Mouse (Mus musculus) frontal cortex, postnatal 25 days (tissue): ENCODE results near the gene Hoxb5.

Experiments
- DNase-seq, 2 experiments: peaks; one replicate each; pipeline ENCODE4 v3.0.0; 2022; ENCODE audit warnings: low spot score in 2 of 2

Gene Hoxb5

DNA sequence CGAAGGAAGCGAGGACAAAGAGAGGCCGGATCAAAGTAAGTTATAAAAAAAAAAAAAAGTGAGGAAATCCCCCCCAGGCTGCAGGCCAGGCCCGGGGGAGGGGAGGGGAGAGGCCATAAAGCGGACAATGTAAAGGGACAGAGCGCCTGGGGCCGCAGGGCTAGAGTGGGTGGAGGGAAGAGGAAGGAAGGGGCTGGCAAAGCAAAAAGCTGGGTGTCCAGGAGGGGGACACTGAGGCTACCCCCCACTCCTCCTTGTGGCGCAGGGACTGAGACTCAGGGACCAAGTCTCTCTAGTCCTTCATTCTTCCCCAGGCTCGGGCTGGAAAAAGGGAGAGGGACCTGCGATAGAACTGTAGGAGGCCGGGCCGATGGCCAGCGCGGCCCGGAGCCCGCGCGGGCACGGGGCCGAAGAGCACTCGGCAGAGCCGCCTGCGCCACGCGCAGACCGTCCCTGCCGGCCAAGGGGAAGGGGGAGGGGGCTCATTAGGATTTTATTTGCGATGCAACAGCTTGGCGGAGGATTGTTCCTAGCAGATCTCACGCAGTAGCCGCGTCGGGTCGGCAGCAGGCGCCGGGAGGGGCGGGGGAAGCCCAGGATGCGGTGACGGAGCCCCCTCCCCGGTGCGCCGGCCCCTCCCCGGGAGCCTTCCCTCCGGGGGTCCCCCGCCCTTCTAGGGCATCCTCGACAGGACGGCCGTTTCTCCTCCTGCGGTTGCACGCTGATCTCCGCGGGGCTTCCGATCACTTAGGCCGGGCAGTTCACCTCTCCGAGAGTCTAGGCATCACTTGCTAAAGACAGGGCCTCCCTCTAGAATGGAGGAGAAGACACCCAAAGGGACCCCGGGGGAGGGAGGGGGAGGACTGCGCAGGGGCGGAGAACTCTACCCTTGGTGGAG is 30.9 kb upstream of the Hoxb5 start:
- DNase-seq, result no peak

DNA sequence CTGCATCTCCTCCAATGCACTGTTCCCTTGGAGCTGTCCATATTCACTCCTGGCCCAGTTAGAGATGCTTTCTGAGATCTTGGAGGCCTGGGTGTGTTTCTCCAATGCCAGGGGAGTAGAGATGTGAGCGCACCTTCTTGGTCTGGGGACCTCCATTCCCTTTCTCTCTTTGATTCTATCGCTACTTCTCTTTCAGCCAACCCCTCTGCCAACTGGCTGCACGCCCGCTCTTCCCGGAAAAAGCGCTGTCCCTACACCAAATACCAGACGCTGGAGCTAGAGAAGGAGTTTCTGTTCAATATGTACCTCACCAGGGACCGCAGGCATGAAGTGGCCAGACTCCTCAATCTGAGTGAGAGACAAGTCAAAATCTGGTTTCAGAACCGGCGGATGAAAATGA is 28.7 kb upstream of the Hoxb5 start:
- DNase-seq, result no peak

DNA sequence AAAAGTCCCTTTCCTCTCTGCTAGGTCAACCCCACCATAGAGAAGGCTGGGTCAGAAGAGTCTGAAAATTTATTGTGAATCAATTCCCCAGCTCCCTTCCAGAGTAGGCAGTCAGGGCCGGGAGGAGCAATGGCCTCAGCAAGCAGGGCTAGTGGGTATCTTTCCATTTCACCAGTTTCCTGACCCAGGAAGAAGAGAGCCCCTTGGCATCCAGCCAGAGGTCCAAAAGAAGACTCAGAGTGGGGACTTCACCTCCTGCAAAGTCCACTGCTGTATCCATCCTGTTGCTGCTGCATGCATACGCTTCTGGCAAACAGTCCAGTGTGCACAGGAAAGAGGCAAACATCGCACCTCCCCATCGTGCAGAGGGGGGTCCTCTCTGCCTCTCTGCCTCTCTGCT is 27.2 kb upstream of the Hoxb5 start:
- no peak for DNase-seq

DNA sequence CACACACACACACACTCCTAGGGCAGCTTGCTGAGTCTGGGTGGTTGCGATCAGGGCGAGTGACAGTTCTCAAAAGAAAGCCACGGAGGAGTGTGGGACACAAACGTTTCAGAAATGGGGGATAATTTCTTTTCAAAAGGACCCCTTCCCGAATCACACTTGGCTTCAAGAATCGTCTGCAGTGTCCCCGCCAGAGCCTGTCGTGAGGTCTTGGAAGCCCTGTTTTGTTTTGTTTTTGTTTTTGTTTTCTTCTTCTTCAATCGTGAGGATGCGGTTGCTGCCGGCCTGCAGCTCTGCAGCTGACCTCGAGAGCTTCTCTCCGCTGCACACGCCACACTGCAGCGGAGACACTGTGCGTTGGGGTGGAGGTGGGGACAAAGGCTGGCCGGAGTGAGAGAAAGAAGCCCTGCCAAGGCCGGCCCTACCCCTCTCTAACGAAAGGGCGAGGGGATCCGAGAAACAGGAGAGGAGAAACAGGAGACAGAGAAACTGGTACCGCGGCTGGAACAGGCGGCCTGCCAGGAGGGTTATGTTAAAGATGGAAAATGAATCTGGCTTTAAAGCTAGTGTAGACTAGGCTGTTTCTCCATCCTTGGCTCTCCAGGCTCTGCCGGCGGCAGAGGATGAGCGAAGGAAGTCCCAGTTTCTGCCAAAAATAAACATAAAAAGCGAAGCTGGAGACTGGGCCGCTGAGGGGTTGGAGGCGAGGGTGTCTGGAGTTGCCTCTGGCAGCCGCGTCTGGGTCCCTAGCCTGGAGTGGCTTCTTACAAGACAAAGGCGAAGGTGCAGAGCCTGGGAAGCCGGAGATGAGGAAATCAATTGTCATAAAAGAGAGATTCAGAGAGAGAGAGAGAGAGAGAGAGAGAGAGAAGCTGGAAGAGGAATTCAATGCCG is 25.7 kb upstream of the Hoxb5 start:
- no peak for DNase-seq

DNA sequence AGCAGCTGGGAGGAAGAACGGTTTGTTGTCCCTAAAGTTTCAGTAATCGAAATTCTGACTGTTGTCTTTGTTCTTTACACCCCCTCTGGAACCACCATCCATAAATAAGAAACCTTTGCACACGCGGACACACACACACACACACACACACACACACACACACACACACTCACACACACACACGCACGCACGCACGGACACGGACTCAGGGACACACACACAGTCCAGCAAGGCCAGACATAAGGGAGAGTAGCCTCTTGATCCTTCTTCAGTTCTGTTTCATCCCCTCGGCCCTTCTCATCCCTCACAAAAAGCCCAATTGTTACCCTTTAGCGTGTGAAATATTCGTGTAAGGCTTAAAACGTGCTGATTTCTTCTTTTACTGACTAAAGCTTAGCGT is 24.8 kb upstream of the Hoxb5 start:
- DNase-seq, result no peak

DNA sequence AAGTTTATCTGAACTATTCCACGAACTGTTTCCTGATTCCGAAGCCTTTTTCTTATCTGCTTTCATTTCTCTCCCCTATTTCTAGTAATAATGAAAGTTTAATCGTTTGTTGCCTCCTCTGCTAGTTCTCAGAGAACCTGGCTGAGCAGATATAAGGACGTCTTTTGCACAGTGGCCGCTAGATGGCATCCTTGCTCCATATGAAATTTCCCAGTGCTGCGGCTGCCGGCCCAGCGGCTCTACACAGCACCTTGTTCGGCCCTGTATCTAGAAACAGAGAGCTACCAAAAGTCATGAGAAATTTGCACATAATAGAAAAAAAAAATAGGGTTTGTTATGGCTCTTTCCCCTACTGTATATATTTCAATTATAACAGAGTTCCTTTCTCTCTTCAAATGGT is 24.4 kb upstream of the Hoxb5 start:
- peak; percentile 71 to 79 for DNase-seq

DNA sequence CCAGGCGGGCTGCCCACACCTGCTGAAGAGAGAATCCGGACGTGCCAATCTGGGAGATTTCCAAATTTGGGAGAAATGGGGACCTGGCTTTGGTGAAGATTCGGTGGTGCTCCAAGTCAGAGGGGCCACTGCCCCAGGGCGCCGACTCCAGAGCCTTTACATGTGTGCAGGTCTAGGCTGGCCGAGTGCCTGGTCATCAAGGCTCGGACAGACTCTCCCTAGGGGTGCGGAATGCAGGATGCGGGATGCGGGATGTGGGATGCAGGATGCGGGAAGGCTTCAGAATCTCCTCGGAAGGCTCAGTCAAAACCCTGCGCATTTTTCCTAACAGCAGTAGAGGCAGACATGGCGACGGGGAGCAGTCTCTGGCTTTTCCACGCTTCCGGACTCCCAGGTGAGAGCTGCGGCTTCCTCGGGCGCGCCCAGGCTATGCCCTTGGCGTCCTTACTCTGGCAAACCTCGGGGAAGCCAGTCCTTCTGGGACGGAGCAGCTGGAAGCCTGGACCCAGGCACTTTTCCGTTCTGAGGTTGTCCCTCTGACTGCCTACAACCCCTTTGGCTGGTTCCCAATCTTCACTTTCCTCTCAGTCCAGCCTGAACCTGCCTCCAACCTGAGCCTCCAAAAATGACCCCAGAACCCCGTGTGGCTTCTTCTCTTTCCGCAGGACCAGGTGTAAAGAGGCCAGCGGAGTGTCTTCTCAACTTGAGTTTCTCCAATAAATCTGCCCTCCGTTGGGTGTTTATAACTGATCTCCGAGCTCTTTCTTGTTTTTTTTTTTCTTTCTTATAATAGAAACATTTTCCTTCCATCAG is 23.5 kb upstream of the Hoxb5 start:
- DNase-seq, result no peak

DNA sequence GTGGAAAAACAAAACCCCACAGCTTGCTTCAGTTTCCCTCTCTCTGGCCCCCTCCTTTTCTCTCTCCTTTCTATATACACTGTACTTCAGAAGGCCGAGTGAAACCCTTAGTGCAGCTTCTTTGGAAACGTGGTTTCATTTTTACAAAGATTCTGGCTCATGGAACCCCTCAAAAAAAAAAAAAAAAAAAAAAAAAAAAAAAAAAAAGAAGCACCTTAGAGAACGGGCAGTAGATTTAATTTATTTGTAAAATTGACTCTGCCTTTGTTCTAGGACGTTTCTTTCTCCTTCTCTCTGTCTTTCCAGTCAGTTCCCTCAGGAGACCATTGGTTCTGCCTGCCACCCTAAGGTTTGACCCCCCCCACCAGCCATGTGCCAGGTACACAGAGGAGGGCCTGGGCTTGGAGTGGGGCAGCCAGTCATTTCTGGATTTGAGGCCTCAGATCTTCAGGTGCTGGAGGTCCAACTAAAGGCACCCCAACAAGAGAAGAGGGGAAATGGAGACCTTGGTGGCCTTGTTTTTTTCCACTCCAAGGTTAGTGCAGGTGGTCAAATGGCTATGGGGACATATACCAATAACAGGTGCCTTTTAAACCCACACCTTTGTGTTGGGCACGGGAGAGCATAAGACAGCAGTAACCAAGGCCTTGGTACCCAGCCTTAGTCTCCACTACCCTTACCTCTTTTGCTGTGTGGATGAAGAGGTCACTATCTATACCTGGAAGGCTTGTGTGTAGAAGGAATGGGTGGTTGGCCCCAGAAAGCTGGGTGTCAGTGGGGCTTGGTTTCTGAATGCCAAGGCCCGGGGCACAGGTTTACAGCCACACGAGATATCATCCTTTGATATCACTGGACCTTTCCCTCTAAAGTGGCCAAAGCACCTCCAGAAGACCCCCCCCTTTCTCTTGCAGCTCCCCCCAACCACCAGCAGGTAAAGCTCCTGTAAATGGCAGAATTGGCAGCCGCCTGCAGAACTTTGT is 22.4 kb upstream of the Hoxb5 start:
- no peak for DNase-seq

DNA sequence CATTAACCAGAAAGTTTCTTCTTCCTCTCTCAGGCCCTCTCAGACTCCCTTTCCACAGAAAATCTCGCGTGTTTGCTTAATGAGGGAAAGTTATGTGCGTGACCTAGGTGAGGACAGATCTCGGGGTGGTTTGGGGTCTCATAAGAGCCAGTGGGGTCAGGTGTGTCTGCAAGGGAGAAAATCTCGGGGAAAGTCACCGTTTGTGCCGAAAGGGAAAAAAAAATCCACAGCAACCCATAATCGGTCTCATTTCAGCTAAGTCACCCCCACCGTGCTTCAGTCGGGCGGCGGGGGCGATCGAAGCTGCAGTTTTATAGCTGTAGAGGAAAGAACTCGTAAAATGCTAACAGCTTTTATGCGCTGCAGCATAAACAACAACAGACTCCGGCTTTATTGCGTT is 21.7 kb upstream of the Hoxb5 start:
- DNase-seq, result no peak

DNA sequence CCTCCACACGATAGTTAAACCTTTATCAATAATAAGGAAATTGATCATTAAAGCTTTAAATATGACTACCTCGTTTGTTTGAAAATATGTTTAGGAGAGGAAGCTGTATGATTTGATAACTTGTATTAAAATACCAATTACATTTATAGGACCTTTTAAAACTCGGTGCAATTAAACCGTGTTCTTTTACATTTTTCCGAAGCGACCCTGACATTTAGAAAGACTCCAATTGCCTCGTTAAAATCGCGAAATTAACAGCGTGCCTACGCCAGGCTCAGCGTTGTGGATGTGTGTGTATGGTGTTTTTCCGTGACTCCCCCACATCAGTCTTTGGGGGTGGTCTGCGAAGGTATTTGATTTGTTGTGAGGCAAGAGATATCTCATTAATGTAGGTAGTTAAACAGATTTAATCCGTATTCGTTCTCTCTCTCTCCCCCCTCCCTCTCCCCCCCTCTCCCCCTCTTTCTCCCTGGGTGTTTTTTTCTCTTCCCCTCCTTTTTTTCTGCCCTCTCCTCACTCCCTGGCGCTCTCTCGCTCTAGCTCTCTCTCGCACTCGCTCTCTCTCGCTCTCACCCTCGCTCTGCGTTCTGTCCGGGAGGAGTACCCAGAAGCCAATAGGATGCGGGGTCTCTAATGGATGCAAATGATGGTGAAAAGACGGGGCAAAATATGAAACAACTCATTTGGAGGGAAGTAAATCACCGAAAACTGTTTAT is 21.1 kb upstream of the Hoxb5 start, which contains the start of gene Hoxb8:
Gene Hoxb8, plus strand, starts transcription at position 51 of the 716 bp plus-strand sequence.
- DNase-seq, result no peak

DNA sequence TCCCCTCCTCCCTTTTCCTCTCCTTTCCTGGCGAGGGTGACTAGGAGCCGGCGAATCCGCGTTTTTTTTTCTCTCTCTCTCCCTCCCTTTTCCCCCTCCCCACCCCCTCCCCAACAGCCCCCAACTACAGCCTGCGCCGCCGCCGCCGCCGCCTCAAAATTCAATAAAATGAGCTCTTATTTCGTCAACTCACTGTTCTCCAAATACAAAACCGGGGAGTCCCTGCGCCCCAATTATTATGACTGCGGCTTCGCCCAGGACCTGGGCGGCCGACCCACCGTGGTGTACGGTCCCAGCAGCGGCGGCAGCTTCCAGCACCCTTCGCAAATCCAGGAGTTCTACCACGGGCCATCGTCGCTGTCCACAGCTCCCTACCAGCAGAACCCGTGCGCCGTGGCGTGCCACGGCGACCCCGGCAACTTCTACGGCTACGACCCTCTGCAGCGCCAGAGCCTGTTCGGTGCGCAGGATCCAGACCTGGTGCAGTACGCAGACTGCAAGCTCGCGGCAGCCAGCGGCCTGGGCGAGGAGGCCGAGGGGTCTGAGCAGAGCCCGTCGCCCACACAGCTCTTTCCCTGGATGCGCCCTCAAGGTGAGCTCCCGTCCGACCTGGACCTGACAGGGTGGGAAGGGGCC is 20.2 kb upstream of the Hoxb5 start:
- DNase-seq, result no peak

DNA sequence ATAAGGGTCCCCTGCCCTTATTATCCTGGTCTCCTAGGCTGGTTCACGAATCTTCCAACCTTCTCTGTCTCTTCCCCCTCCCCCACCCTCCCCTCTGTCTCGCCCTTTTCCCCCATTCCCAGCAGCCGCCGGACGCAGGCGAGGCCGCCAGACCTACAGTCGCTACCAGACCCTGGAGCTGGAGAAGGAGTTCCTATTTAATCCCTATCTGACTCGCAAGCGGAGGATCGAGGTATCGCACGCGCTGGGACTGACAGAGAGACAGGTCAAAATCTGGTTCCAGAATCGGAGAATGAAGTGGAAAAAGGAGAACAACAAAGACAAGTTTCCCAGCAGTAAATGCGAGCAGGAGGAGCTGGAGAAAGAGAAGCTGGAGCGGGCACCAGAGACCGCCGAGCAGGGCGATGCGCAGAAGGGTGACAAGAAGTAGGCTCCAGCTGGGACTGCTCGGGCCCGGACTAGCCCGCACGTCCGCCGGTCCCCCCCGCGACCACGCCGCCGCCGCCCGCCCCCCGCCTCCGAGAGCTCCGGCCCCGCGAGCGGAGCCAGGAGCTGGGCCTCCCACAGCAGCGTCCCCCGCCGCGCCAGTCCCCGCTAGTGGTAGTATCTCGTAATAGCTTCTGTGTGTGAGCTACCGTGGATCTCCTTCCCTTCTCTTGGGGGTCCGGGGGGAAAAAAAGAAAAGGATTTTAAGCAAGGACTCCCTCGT is 18.9 kb upstream of the Hoxb5 start:
- DNase-seq, result no peak

DNA sequence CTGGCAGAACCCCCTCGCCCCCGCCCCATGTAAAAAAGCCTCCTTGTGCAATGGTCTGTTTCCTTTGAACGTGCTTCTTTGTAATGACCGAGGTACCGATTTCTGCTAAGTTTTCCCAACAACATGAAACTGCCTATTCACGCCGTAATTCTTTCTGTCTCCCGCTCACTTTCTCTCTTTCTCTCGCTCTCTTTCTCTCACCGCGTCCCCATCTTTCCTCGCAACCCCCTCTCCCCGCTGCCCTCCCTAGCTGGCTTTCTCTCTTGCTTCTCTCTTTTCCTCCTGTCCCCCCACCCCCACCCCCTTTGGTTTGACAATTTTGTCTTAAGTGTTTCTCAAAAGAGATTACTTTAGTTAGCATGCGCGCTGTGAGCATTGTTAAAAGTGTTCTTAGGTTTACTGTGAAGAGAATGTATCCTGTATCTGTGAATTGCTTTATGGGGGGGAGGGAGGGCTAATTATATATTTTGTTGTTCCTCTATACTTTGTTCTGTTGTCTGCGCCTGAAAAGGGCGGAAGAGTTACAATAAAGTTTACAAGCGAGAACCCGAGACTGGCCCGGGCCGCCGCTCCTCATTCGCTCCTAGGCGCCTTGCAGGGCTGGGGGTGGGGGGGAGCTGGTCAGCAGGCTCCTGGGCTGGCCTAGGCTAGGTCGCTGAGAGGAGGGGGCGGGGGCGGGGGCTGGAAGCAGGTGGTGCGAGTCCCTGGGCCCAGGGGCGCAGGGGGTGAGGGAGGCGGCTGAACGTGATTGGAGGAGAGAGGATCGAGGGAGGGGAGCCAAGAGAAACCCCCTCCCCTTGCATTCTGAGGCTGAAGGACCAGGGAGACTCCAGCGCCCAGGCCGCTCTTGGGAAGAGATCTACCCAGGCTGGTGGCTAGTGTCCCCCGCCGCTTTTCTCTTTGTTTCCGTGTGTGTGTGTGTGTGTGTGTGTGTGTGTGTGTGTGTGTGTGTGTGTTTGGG is 18.1 kb upstream of the Hoxb5 start:
- no peak for DNase-seq

DNA sequence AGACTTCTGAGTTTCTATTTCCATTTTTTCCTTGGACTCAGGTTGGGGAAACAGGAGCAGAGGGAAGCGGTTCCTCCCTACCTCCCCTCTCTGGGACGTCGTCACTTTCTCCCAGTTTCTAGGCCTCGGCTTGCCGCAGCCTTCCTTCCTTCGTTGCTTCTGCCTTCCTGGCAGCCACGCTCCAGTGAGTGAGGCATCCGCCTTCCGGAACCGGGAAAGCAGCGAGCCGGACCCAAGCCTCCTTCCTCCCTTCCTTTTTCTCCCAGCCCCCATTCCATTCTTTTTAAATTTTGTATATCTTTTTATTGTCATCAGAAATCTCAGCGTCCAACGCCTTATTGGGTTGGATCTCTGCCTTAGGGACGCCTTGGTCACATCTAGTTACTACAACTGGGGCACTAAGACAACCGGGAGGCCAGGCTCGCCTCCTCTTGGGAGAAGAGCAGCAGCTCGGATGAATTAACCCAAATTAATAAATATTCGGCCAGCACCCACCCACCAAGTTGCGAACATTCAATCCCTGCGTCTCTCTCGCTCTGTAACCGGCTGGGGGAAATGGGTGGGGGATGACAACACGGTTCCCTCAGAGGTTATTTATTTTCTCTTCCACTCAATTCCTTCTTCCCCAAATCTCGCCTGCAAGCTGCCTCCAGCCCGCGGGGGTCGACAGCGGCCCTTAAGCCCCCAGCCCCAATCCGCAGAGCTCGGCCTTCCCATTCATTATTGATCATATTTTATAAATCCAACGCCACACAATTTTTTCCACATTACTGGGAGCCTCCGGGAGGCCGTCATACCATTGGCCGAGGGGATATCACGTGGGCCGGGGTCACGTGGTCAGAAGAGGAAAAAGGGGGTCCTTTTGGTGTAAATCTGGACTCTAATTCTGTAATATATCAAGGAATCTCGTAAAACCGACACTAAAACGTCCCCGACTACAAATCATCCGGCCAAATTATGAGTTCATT is 17.1 kb upstream of the Hoxb5 start, which contains the start of gene Hoxb7:
Gene Hoxb7, plus strand, starts transcription at position 853 of the 968 bp plus-strand sequence.
- DNase-seq, result no peak

DNA sequence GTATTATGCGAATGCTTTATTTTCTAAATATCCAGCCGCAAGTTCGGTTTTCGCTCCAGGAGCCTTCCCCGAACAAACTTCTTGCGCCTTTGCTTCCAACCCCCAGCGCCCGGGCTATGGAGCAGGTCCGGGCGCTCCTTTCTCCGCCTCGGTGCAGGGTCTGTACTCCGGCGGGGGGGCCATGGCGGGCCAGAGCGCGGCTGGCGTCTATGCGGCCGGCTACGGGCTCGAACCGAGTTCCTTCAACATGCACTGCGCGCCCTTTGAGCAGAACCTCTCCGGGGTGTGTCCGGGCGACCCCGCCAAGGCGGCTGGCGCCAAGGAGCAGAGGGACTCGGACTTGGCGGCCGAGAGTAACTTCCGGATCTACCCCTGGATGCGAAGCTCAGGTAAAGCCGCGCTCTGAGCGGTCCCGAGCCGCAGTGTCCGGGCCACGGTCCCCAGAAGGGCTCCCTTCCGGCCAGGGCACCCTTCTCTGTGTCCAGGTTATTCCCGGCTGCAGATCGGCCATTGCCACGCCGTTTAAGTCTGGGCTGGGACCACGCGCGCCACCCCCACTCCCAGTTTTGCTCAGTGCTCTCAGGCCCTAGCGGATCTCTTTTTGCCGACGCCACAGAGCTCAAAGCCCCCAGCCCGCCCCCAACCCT is 16.3 kb upstream of the Hoxb5 start:
- DNase-seq, result no peak

DNA sequence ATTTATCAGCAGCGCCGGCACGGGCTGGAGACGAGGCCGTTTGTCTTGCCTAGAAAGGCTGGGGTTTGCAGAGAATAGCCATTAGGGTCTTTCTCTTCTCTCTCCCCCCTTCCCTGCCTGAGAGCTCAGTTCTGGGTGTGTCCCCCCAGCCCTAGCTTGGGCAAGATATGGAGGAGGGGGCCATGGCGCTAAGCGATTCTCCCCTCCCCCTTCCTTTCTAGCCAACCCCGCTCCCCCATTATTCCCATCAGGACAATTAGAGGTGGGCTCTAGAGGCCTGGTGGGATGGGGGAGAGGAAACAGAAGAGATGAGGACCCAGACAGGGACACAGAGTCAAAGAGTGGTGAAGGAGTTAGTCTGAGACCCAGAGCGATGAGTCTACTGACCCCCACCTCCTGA is 15.7 kb upstream of the Hoxb5 start:
- DNase-seq, result no peak
